Mouse (Mus musculus): ENCODE measurements at regions not wholly inside any gene's neighbourhood (a gene's known extent, or its start where the extent isn't known, plus 50 kb on each side); places are given as distances from the start of the nearest gene placed in this dataset.
A peak's percentile ranks its signal among the peaks of the same experiment; 100 is the strongest.

GRCm38 (mm10) chr12:112235841-112236240, 89.8 kb downstream of the Kif26a start:
- DNase-seq = no peak

- peak; percentile 9 for DNase-seq
These were observed 91.1 kb downstream of the Kif26a start for GRCm38 (mm10) chr12:112237061-112237490.

GRCm38 (mm10) chr12:112238834-112239233, 92.8 kb downstream of the Kif26a start:
- DNase-seq = no peak

GRCm38 (mm10) chr12:112241740-112242171, 95.7 kb downstream of the Kif26a start:
- DNase-seq = no peak

GRCm38 (mm10) chr12:112243231-112243630, 97.2 kb downstream of the Kif26a start:
- DNase-seq = no peak

- DNase-seq = no peak
These were observed 104.9 kb downstream of the Kif26a start for GRCm38 (mm10) chr12:112250894-112251293.

GRCm38 (mm10) chr12:112253461-112253860, 107.5 kb downstream of the Kif26a start:
- DNase-seq = no peak

GRCm38 (mm10) chr12:112255223-112255622, 109.2 kb downstream of the Kif26a start:
- no peak for DNase-seq

- no peak for DNase-seq
These were observed 111.7 kb downstream of the Kif26a start for GRCm38 (mm10) chr12:112257691-112258090.

- no peak for DNase-seq
These were observed 117.5 kb downstream of the Kif26a start for GRCm38 (mm10) chr12:112263283-112264056.

GRCm38 (mm10) chr12:112264201-112264600, 118.2 kb downstream of the Kif26a start:
- DNase-seq = no peak

- DNase-seq = no peak
These were observed 119.4 kb downstream of the Kif26a start for GRCm38 (mm10) chr12:112265289-112265969.

GRCm38 (mm10) chr12:112274026-112274425, 128.0 kb downstream of the Kif26a start:
- DNase-seq = no peak

GRCm38 (mm10) chr12:112274756-112275155, 128.7 kb downstream of the Kif26a start:
- DNase-seq = no peak

- peak; percentile 50 for DNase-seq
These were observed 130.6 kb downstream of the Kif26a start for GRCm38 (mm10) chr12:112276651-112277050.

- no peak for DNase-seq
These were observed 131.5 kb downstream of the Kif26a start for GRCm38 (mm10) chr12:112277511-112277910.

- no peak for DNase-seq
These were observed 139.1 kb downstream of the Kif26a start for GRCm38 (mm10) chr12:112285096-112285495.

GRCm38 (mm10) chr12:112288786-112289185, 142.8 kb downstream of the Kif26a start:
- DNase-seq = no peak

- peak; percentile 64 for DNase-seq
These were observed 144.3 kb downstream of the Kif26a start for GRCm38 (mm10) chr12:112290299-112290698.

GRCm38 (mm10) chr12:112291748-112292561, 145.9 kb downstream of the Kif26a start:
- DNase-seq = no peak

- no peak for DNase-seq
These were observed 147.1 kb downstream of the Kif26a start for GRCm38 (mm10) chr12:112293105-112293504.

GRCm38 (mm10) chr12:112295337-112295941, 149.4 kb downstream of the Kif26a start:
- DNase-seq = no peak

GRCm38 (mm10) chr12:112298521-112298920, 152.5 kb downstream of the Kif26a start:
- no peak for DNase-seq

All from lung, postnatal 10 days (tissue).